Mouse (Mus musculus): Measurements from ENCODE around the gene Zfp57. TPM values are rescaled to one million over a fixed set of nuclear protein-coding genes. Genes with fewer than 3 reads are reported as not detected.
A peak's percentile ranks its signal among the peaks of the same experiment; 100 is the strongest.

Gene Zfp57
- polyA plus RNA-seq, 1 experiment from 2014 or later: 2.3 TPM

- no peaks in the 10 kb centered on the region for H3K27me3 ChIP-seq (ENCODE audit: insufficient read depth, low read length)
- 0 out of 2 replicates have a peak, but pooled peaks cover 3% of the 10 kb centered on the region for H3K4me1 ChIP-seq (ENCODE audit: insufficient read depth)
- DNase-seq: no peak
- TF ChIP-seq EP300 (IDR thresholded peaks at IDR 0.05; ENCODE audit: low read depth) (no peak), CTCF (IDR thresholded peaks at IDR 0.05; ENCODE audit: low read depth) (no peak)
- H3K4me2 ChIP-seq (ENCODE audit: low read depth, low read length): no peak overlapping the region
- no peak overlapping the region for H3K4me3 ChIP-seq (ENCODE audit: low read depth, low read length)
- ATAC-seq: no peak
- no peaks in the 10 kb centered on the region; the same call in 1 of the 2 replicates for H3K36me3 ChIP-seq (replicated peaks; ENCODE audit: insufficient read depth, low read length)
- WGBS (ENCODE audit: insufficient replicate concordance): 43% methylated on average over 1 of the region's 1 CpGs
- no peak overlapping the region for H3K27ac ChIP-seq (ENCODE audit: low read depth)
- H3K9ac ChIP-seq (replicated peaks): no peak overlapping the region
- H3K9me3 ChIP-seq (ENCODE audit: low read length): no peaks in the 10 kb centered on the region
These were observed 34.1 kb upstream of the Zfp57 start for GRCm38 (mm10) chr17:36966875-36967274.

GRCm38 (mm10) chr17:36970316-36970890, 30.6 kb upstream of the Zfp57 start:
- no peak overlapping the region for H3K9ac ChIP-seq (replicated peaks)
- peak; percentile 85 for ATAC-seq
- 0 out of 2 replicates have a peak, but pooled peaks cover 3% of the 10 kb centered on the region for H3K4me1 ChIP-seq (ENCODE audit: insufficient read depth)
- TF ChIP-seq EP300 (IDR thresholded peaks at IDR 0.05; ENCODE audit: low read depth): no peak
- TF ChIP-seq CTCF (IDR thresholded peaks at IDR 0.05; ENCODE audit: low read depth): no peak
- WGBS (ENCODE audit: insufficient replicate concordance): 65% methylated on average over 14 of the region's 14 CpGs
- no peaks in the 10 kb centered on the region for H3K9me3 ChIP-seq (ENCODE audit: low read length)
- no peak overlapping the region for H3K4me2 ChIP-seq (ENCODE audit: low read depth, low read length)
- H3K4me3 ChIP-seq (ENCODE audit: low read depth, low read length): no peak overlapping the region
- H3K27ac ChIP-seq (ENCODE audit: low read depth): no peak overlapping the region; the same call in 1 of the 2 replicates
- no peaks in the 10 kb centered on the region for H3K36me3 ChIP-seq (replicated peaks; ENCODE audit: insufficient read depth, low read length)
- H3K27me3 ChIP-seq (ENCODE audit: insufficient read depth, low read length): no peaks in the 10 kb centered on the region
- peak; percentile 21 for DNase-seq

- WGBS (ENCODE audit: insufficient replicate concordance): 67% methylated on average over 6 of the region's 6 CpGs
- Histone ChIP-seq H3K27ac (ENCODE audit: low read depth) (no peak overlapping the region), H3K4me3 (ENCODE audit: low read depth, low read length) (no peak overlapping the region), H3K4me2 (ENCODE audit: low read depth, low read length) (no peak overlapping the region), H3K9me3 (ENCODE audit: low read length) (no peaks in the 10 kb centered on the region), H3K9ac (replicated peaks) (no peak overlapping the region), H3K36me3 (replicated peaks; ENCODE audit: insufficient read depth, low read length) (no peaks in the 10 kb centered on the region), H3K4me1 (ENCODE audit: insufficient read depth) (0 out of 2 replicates have a peak, but pooled peaks cover 3% of the 10 kb centered on the region), H3K27me3 (ENCODE audit: insufficient read depth, low read length) (no peaks in the 10 kb centered on the region)
- no peak for ATAC-seq
- no peak for DNase-seq
- TF ChIP-seq EP300 (IDR thresholded peaks at IDR 0.05; ENCODE audit: low read depth) (no peak), CTCF (IDR thresholded peaks at IDR 0.05; ENCODE audit: low read depth) (no peak)
These were observed 29.7 kb upstream of the Zfp57 start for GRCm38 (mm10) chr17:36971172-36971850.

- Histone ChIP-seq H3K4me3 (ENCODE audit: low read depth, low read length) (no peak overlapping the region), H3K4me1 (ENCODE audit: insufficient read depth) (0 out of 2 replicates have a peak, but pooled peaks cover 3% of the 10 kb centered on the region), H3K4me2 (ENCODE audit: low read depth, low read length) (no peak overlapping the region), H3K36me3 (replicated peaks; ENCODE audit: insufficient read depth, low read length) (no peaks in the 10 kb centered on the region), H3K27me3 (ENCODE audit: insufficient read depth, low read length) (no peaks in the 10 kb centered on the region), H3K27ac (ENCODE audit: low read depth) (no peak overlapping the region), H3K9ac (replicated peaks) (no peak overlapping the region), H3K9me3 (ENCODE audit: low read length) (no peaks in the 10 kb centered on the region)
- no peak for TF ChIP-seq CTCF (IDR thresholded peaks at IDR 0.05; ENCODE audit: low read depth)
- no peak for TF ChIP-seq EP300 (IDR thresholded peaks at IDR 0.05; ENCODE audit: low read depth)
- whole genome bisulfite sequencing (ENCODE audit: insufficient replicate concordance): 51% methylated on average over 3 of the region's 3 CpGs
- ATAC-seq (no peak), DNase-seq (no peak)
These were observed 28.2 kb upstream of the Zfp57 start for GRCm38 (mm10) chr17:36972791-36973190.

GRCm38 (mm10) chr17:36973271-36973787, 27.6 kb upstream of the Zfp57 start:
- DNase-seq: no peak
- H3K27ac ChIP-seq (ENCODE audit: low read depth): no peak overlapping the region
- WGBS (ENCODE audit: insufficient replicate concordance): 53% methylated on average over 8 of the region's 8 CpGs
- H3K27me3 ChIP-seq (ENCODE audit: insufficient read depth, low read length): no peaks in the 10 kb centered on the region
- H3K4me3 ChIP-seq (ENCODE audit: low read depth, low read length): no peak overlapping the region
- H3K4me2 ChIP-seq (ENCODE audit: low read depth, low read length): no peak overlapping the region
- TF ChIP-seq EP300 (IDR thresholded peaks at IDR 0.05; ENCODE audit: low read depth) (no peak), CTCF (IDR thresholded peaks at IDR 0.05; ENCODE audit: low read depth) (no peak)
- no peak overlapping the region for H3K9ac ChIP-seq (replicated peaks)
- no peak for ATAC-seq
- no peaks in the 10 kb centered on the region for H3K36me3 ChIP-seq (replicated peaks; ENCODE audit: insufficient read depth, low read length)
- H3K9me3 ChIP-seq (ENCODE audit: low read length): no peaks in the 10 kb centered on the region
- 0 out of 2 replicates have a peak, but pooled peaks cover 3% of the 10 kb centered on the region for H3K4me1 ChIP-seq (ENCODE audit: insufficient read depth)

GRCm38 (mm10) chr17:36981221-36981813, 19.6 kb upstream of the Zfp57 start, which contains the start of gene 2410137M14Rik:
Gene 2410137M14Rik, minus strand, starts transcription at chr17:36981237.
- H3K27me3 ChIP-seq (ENCODE audit: insufficient read depth, low read length): peaks cover under 1% of the 10 kb centered on the region; the same call in 1 of the 2 replicates
- ATAC-seq (0 out of 2 replicates have a peak, but pooled peaks have one; percentile 19), DNase-seq (no peak)
- no peaks in the 10 kb centered on the region for H3K9me3 ChIP-seq (ENCODE audit: low read length)
- peak within 1 kb of the TSS; percentile 54 for H3K4me2 ChIP-seq (ENCODE audit: low read depth, low read length)
- whole genome bisulfite sequencing (ENCODE audit: insufficient replicate concordance): 10% methylated on average over 18 of the region's 18 CpGs
- H3K36me3 ChIP-seq (replicated peaks; ENCODE audit: insufficient read depth, low read length): no peaks in the 10 kb centered on the region
- no peak within 1 kb of the TSS for H3K9ac ChIP-seq (replicated peaks)
- H3K27ac ChIP-seq (ENCODE audit: low read depth): no peak within 1 kb of the TSS
- TF ChIP-seq EP300 (IDR thresholded peaks at IDR 0.05; ENCODE audit: low read depth): no peak
- no peak for TF ChIP-seq CTCF (IDR thresholded peaks at IDR 0.05; ENCODE audit: low read depth)
- peak within 1 kb of the TSS; percentile 7; the same call in 1 of the 2 replicates for H3K4me3 ChIP-seq (ENCODE audit: low read depth, low read length)
- H3K4me1 ChIP-seq (ENCODE audit: insufficient read depth): no peaks in the 10 kb centered on the region

Data from liver, postnatal 0 days (tissue).